Mouse (Mus musculus): ENCODE results near the gene Dnmt3c. TPM values are rescaled to one million over a fixed set of nuclear protein-coding genes. Genes with fewer than 3 reads are reported as not detected.
"Not testable (repeated sequence)": the region's sequence is repeated elsewhere in the genome, so short reads cannot be mapped to it uniquely, and the experiment has no call there.

Dnmt3c gene
- total RNA-seq (2021) = not detected

DNA sequence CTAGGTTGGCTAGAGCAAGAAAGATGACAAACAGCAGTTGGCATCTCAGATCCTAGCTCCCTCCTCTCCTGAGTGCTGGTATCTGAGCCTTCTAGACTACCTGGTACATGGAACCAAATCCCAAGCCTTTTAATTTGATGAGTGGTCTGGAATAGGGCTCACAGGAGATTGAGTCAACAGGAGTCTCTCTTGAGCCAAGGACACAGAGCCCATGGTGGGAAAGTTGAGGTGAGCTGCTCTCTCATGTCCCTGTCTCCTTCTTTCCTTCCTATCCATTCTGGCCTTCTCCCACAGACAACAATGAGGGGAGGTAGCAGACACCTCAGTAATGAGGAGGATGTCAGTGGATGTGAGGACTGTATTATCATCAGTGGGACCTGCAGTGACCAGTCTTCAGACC, at the start of gene Dnmt3c:
Gene Dnmt3c, plus strand, starts transcription at position 301 of the 400 bp plus-strand sequence.
- no peak for DNase-seq
- intact Hi-C loops (cut with DNase I) = no loop called here

DNA sequence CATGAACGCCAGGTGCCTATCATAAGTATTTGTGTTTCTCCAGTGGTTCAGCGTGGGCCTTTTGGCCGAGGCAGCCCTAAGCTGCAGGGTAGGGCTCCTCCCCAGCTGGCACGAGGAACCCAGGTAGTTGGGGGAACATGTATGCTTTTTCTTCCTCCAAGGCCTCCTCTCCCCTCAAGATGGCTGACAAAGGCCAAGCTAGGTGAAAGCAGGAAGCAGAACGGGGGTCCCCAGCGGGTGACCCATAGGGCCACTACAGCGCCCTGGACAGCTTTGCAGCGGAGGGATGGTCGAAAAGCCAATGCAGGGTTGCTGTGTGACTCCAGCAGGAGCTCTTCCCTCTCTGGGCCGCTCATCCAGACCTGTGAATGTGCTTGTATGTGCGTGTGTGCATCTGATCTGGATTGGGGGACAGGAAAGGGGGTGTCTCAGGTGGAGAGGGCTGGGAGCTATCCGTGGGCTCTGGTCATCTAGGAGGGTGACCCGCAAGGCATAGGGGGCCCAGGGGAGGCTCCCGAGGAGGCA, 47.6 kb upstream of the Dnmt3c start:
- intact Hi-C loops (cut with DNase I) = loop anchor here (1.0 kb wide), 1 partner anchor 17 kb away; the partner anchor contains the start of gene Commd7
- DNase-seq = no peak

DNA sequence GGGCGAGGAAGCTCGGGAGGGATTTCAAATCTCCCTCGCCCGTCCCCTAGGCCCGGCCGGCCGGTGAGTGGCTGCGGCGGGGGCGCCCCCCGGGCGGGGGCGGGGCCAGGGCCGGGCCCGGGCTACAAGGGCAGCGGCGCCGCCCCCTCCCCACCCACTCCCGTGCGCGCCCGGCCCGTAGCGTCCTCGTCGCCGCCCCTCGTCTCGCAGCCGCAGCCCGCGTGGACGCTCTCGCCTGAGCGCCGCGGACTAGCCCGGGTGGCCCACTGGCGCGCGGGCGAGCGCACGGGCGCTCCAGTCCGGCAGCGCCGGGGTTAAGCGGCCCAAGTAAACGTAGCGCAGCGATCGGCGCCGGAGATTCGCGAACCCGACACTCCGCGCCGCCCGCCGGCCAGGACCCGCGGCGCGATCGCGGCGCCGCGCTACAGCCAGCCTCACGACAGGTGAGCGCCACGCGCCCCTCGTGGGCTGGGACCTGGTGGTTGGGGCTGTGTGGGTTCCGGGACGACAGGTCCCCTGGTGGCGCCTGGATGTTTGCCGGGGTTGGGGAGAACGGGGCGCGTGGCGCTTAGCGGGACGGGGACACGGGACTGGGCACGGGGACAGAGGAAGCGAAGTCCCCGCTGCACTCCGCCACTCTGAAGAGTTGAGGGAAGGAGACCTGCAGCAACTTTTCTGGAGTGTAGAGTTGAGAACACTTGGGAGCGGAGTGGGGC, 47.0 kb upstream of the Dnmt3c start, which contains the start of gene Dnmt3b:
Gene Dnmt3b, plus strand, starts transcription at position 153 of the 716 bp plus-strand sequence.
- DNase-seq = peak; percentile 61 to 76
- intact Hi-C loops (cut with DNase I) = loop anchor here (1.0 kb wide), 1 partner anchor 17 kb away; the partner anchor contains the start of gene Commd7

DNA sequence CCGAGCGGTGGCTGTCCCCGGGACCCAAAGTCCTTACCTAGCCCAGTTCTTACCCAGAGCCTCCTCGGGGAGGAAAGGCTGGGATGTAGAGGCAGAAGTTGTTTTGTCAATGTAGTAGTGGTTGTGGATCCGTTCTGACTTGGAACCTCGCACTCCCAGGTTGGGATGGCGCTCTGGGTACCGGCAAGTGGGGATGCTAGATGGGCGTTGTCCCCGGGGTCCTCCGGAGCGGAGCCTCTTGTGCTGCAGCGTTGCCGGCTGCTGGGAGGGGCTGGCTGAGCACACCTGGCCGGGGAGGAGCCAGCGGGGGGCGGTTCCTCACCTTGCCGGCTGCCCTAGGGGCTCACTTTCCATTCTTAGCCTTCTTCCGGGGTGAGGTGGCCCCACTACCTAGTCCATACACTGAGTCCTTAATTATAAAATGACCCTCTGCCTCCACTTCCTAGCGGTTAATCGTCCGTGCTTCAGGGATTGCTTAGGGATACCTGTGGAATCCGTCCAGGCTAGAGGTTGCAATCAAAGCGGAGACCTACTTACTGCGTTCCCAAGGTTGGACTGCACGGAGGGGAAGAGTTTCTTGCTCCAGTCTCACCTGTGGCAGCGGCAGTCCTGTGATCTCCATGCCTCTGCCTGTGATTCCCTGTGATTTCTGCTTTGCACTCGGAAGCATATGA, 46.3 kb upstream of the Dnmt3c start:
- intact Hi-C loops (cut with DNase I) = no loop called here
- DNase-seq = no peak

DNA sequence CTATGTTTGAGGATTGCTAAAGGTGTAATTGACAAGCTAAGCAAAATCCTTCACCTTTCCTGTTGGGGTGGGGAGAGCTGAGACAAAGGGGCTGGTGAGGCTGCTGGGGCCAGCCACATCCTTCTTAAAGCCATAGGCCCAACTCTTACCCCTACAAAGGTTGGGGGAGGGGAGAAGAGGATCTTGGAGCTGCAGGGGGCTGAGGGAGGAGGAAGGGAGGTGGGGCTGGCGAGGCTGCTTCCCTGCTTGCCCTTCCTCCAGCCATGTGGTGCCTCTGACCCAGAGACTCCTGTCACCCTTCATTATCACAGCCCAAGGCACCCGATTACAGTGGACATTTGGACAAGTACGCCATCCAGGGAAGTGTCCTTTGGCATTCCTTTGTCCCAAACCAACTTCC, 44.8 kb upstream of the Dnmt3c start:
- no peak for DNase-seq
- intact Hi-C loops (cut with DNase I) = no loop called here

DNA sequence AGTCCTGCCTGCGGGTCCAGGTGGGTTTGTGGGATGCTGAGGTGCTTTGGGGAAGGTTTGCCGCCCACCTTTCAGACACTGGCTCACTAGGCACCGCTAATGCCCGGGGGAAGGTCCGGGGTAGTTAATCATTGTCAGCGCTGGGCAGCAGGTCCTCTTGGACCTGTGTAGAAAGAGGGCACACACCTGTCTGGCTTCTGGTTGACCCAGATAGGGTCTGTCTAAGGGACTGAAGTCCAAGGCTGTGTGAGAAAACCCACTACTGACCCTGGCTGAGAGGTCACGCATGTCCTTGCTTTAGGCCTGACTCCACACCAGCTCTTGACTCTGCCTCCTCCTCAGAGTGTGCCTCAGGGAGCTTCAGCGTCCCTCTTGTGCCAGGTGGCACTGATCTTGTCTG, 38.8 kb upstream of the Dnmt3c start:
- intact Hi-C loops (cut with DNase I); DNase-seq: not testable (repeated sequence)

DNA sequence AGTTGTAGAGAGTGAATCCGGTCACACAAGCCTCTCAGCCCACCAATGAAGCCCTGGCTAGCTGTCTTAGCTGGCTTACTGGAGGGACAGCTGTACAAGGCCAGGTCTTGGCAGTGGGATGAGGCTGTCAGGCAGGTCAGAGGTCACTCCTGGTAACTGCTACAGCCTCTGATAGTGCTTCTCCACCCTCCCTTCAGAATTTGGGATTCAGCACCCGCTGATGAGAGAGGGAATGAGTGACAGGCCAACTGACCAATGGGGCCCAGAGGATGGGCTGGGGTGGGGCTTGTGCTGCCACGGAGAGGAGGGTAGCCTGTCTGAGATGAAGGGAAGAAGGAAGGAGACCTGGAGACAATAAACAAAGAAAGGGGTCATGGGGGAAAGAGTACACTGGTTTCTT, 35.8 kb upstream of the Dnmt3c start:
- intact Hi-C loops (cut with DNase I) = no loop called here
- DNase-seq = no peak

DNA sequence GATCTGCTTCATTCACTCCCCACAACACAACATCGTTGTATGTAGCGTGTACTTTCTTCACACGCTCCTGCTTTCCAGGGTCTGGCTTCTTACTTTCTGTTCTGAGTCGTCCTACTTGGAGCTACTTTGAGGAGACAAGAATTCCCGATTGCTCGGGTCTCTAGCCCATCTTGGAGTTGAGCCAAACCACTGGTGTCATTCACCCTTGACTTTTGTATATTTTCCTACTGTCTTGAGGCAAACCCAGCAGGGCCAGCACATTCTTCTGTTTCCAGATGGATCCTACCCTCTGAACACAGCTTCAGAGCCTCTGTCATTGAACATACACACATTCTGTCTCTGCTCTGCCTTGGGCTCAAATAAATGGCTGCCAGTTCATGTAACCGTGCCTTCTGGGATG, 31.1 kb upstream of the Dnmt3c start:
- DNase-seq = no peak
- intact Hi-C loops (cut with DNase I) = no loop called here

DNA sequence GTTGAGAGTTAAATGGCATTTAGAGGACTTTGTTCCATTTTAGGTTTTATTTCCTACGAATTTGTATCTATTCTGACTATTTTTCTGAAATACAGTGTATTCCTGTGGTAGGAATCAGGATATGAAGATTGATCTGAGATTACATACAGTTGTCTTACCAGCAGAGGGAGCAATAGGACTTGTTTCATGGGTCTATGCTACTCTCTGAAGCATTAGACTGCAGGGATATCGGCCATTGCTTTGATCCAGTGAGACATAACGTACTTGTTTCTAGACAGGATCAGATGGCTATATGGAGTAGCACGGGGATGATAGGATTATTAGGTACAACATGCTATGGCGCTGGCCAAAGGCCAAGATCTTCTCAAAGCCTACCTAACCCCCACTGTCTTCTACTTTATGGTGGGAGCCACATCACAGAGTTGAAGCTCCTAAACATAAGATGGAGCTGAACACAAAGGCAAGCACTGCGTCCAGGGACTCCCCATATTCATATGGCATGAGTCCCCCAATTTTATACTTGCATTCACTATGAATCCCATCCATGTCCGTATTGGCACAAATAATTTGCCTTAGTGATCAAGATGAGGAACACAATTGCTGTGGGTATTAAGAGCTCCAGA, 27.6 kb upstream of the Dnmt3c start:
- intact Hi-C loops (cut with DNase I) = loop anchor here (2.0 kb wide), 1 partner anchor 182 kb away; no protein-coding TSS in a partner anchor
- DNase-seq = peak in 1 of 2 experiments; percentile 7

DNA sequence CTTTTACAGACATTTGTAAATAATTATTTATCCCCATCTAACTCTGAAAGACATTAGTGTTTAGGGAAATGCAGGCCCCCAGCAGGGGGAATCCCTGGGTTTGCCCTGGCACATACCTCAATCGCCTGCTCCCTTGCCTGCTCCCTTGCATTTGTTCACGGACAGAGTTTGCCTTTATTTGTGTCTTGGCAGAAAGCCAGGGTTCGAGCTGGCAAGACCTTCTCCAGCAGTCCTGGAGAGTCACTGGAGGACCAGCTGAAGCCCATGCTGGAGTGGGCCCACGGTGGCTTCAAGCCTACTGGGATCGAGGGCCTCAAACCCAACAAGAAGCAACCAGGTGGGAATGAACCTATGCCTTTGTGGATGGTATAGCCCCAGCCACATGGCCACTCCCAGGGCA, 26.3 kb upstream of the Dnmt3c start:
- intact Hi-C loops (cut with DNase I) = loop anchor here (2.0 kb wide), 1 partner anchor 261 kb away; no protein-coding TSS in a partner anchor
- no peak for DNase-seq

DNA sequence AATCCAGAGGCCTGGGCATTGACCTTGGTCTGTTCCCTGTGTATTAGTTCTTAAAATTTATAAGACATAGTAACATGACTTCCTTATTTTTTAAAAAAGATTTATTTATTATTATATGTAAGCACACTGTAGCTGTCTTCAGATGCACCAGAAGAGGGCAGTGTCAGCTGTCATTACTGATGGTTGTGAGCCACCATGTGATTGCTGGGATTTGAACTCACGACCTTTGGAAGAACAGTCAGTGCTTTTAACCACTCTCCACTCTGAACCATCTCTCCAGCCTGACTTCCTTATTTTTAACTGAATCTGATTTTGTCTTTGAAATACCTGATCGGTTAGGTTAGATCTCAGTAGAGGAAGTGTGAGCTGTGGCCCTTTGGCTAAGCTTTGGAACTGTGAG, 23.8 kb upstream of the Dnmt3c start:
- intact Hi-C loops (cut with DNase I) = no loop called here
- no peak for DNase-seq

DNA sequence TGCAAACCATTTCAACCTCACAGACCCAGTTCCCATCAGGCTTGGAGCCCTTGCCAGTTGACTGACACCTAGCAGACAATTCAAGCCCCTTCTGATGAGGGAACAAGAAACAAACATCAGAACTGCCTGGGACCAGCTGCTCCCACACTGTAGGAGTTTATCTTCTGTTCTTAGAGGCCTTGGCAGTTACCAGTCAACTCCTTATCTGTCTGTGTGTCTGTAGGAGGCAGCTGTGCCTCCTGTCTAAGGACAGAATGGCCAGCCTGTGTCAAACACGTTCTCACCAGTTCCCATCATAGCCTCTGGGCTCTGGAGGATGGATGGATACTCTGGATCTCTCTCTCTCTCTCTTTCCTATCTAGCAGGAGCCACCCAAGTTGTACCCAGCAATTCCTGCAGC, 21.1 kb upstream of the Dnmt3c start:
- intact Hi-C loops (cut with DNase I); DNase-seq: not testable (repeated sequence)

DNA sequence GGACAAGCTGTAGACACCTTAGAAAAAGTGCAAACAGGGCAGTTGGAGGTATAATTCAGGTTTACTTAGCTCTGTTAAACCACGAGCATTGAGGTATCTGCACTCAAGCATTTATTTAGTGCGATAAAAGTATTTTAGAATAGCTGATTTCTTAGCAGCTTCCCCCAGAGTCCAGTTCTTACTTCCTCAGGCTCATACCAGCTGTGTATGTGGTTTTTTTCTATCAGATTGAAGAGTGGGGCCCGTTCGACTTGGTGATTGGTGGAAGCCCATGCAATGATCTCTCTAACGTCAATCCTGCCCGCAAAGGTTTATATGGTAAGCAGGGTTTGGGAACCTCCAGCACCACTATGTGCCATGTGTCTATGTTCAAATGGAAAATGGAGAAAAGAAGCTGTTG, 19.5 kb upstream of the Dnmt3c start:
- DNase-seq = no peak
- intact Hi-C loops (cut with DNase I) = no loop called here

DNA sequence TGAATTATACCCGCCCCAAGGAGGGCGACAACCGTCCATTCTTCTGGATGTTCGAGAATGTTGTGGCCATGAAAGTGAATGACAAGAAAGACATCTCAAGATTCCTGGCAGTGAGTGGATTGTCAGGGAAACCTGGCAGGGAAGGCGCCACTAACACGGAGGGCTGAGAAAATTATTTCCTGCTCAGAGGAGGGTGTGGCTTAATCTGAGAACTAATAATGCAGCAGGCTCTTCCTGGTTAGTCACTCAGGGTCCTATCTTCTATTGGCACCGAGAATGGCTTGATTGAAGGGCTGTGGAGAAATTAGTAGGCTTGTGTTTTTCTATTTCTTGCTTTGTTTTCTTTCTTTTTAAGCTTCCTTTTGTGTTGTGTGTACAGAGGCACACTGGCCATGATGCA, 18.9 kb upstream of the Dnmt3c start:
- no peak for DNase-seq
- intact Hi-C loops (cut with DNase I) = no loop called here

DNA sequence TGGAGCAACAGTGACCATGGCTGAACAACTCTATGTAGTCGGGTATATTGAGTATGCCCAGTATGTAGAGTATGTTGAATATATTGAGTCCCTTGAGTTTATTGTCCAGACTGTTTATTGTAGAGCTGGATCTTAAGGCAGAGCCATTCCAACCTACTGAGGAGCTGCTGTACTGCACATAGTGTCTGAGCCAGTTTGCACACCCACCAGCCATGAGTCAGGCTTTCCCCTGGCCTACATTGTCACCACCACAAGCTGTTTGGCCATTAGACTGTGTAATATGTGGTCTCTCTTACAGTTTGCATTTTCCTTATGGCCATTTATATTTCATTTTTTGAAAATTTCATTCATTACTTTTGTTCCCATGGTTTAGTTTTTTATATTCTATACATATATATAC, 16.5 kb upstream of the Dnmt3c start:
- no peak for DNase-seq
- intact Hi-C loops (cut with DNase I) = no loop called here

DNA sequence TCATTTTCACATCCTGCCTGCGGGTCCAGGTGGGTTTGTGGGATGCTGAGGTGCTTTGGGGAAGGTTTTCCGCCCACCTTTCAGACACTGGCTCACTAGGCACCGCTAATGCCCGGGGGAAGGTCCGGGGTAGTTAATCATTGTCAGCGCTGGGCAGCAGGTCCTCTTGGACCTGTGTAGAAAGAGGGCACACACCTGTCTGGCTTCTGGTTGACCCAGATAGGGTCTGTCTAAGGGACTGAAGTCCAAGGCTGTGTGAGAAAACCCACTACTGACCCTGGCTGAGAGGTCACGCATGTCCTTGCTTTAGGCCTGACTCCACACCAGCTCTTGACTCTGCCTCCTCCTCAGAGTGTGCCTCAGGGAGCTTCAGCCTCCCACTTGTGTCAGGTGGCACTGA, 3.0 kb upstream of the Dnmt3c start:
- intact Hi-C loops (cut with DNase I) = not testable (repeated sequence)

DNA sequence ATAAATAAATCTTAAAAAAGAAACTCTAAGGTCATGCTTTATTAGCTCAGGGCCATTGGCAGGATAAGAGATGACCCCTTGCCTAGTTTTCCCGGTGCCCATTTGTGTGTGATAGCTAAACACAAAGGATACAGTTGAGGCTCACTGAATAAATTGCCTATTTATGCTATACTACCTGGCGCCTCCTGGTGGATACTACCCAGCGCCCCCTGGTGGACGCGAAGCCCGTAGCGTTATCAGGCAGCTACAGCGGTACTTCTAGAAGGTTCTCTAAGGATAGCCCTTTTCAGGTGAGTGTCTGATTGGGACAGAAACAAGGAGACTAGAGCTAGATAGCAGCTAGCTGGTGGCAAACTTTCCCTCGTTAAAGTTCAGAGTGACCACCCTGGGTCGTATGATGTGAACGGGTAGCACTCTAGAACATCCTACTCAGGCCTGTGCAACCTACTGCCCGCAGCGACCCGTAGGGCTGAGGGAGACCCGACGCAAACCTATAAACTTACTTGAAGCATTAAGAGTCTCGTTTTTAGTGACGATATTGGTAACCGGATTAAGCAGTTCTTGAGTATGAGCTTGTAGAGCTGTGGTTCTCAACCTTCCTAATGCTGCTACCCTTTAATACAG, 1.9 kb upstream of the Dnmt3c start:
- DNase-seq = peak; percentile 27 to 61
- intact Hi-C loops (cut with DNase I) = no loop called here

More for the DNA sequence above, 3.0 kb upstream of the Dnmt3c start:
- not testable (repeated sequence) for DNase-seq

DNA sequence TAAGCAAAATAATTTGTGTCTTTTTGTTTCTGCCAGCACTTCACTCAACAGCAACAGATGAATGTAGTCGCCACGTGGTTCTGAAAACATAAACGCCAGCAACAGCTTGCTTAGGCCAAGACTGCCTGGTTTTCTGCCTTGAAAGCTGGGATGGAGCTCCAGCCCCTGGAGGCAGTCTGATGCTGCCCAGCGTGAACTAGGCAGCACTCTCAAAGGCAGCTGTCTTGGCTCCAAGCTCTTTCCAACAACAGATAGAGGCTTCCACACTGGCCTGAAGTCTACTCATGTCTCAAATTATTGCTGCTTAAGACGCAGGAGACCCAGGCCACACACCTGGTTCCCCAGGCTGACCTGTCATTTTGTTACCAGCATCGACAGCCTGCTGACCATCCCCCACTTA, 6.9 kb downstream of the Dnmt3c start:
- no peak for DNase-seq
- intact Hi-C loops (cut with DNase I) = no loop called here

DNA sequence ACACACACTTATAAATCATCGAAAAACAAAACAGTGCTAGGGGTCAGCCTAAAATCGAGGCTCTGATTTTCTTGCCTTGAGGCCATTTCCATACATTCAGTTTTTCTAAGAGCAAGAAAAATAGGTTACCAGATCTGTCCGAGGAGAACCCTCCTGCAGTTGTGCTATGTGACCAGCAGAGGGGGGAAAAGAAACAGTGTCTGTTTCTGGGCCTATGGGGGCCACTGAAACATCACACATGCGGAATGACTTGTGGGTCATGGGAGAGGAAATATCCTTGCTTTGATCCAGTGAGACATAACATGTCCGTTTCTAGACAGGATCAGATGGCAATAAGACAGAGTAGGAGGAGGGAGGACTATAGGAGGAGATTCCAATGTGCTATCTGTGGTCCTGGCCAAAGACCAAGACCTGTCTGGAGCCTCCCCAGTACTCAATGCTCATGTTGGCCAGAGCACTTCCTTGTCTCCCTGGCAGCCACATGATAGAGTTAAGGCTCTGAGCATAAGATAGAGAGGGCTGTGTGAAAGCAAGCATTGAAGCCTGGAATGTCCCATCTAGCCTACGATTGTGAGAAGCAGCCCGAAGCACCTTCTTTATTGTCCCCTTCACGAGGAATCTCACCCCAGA, 14.4 kb downstream of the Dnmt3c start:
- peak; percentile 6 to 21 for DNase-seq

DNA sequence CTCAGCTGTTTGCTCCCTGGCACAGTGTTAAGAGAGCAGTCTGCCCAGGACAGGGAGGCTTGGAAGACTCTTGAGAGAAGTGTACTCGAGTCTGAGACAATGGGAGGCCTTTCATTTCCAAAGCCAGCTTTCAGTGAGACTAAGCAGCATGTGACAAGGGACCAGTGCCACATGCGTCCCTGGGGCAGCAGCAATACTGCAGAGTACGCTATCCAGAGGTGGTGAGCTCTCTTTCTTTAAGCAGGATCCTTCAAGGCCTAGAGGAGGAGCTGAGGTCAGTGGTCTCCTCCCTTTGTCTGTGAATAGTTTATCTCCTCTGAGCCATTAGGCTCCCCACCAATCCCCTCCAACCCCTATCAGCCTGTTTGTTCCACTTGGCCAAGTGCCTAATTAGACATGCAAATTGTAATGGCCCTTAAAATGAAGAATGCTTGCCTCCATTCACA, 16.2 kb downstream of the Dnmt3c start:
- intact Hi-C loops (cut with DNase I) = loop anchor here (5.0 kb wide), 1 partner anchor 220 kb away; no protein-coding TSS in a partner anchor
- no peak for DNase-seq

More for the DNA sequence above, 14.4 kb downstream of the Dnmt3c start:
- intact Hi-C loops (cut with DNase I) = loop anchor here (1.0 to 5.0 kb wide), 3 partner anchors 84 to 221 kb away; no protein-coding TSS in a partner anchor
